Mouse (Mus musculus) midbrain, embryonic 15.5 days (tissue): ENCODE data around the gene Cpt1c. TPM values are rescaled to one million over a fixed set of nuclear protein-coding genes. Genes with fewer than 3 reads are reported as not detected.
"Not testable (repeated sequence)": the region's sequence is repeated elsewhere in the genome, so short reads cannot be mapped to it uniquely, and the experiment has no call there.

Experiments used
- ATAC-seq: fragments of 200-750 bp; cut with Nextera tagmentation; replicated peaks from 2 replicates; pipeline ENCODE4 v1.8.0; 2017; ENCODE audit warnings: moderate TSS enrichment
- H3K27ac ChIP-seq: fragments of 300-500 bp; sonication (generic); 2 replicates; pipeline ENCODE4 v1.5.1; 2015; ENCODE audit warnings: mild to moderate bottlenecking, inconsistent platforms
- H3K27me3 ChIP-seq: fragments of 300-500 bp; sonication (generic); replicated peaks from 2 replicates; pipeline ENCODE4 v1.6.1; 2015; ENCODE audit warnings: inconsistent platforms
- H3K36me3 ChIP-seq: fragments of 300-500 bp; sonication (generic); replicated peaks from 2 replicates; pipeline ENCODE4 v1.6.1; 2015; ENCODE audit warnings: inconsistent platforms
- H3K4me1 ChIP-seq: fragments of 300-500 bp; sonication (generic); 2 replicates; pipeline ENCODE4 v1.6.1; 2015; ENCODE audit warnings: inconsistent platforms
- H3K4me2 ChIP-seq: fragments of 300-500 bp; sonication (generic); 2 replicates; pipeline ENCODE4 v1.6.1; 2015; ENCODE audit warnings: inconsistent platforms, mild to moderate bottlenecking, moderate library complexity
- H3K4me3 ChIP-seq: fragments of 300-500 bp; sonication (generic); 2 replicates; pipeline ENCODE4 v1.5.1; 2015; ENCODE audit warnings: mild to moderate bottlenecking, inconsistent platforms
- H3K9ac ChIP-seq: fragments of 300-500 bp; sonication (generic); 2 replicates; pipeline ENCODE4 v1.6.1; 2015; ENCODE audit warnings: mild to moderate bottlenecking, inconsistent platforms
- H3K9me3 ChIP-seq: fragments of 300-500 bp; sonication (generic); 2 replicates; pipeline ENCODE4 v1.6.1; 2016; ENCODE audit warnings: inconsistent platforms
- WGBS: fragments of 180-500 bp; shearing (Covaris S2); methylation state at CpG from one replicate; pipeline ENCODE4 v1.1.7; 2015; ENCODE audit warnings: mixed read lengths; 5-methylcytosine and 5-hydroxymethylcytosine counted together
- polyA plus RNA-seq: library from polyadenylated mRNA; unstranded; fragments of >200 nt; fragmentation: Nextera tagmentation; extraction: Ambion mirVana; gene quantifications from 2 replicates; pipeline ENCODE4 v1.2.1, GENCODE M21; 2015

Gene Cpt1c
- 56.5 and 58.2 TPM in 2 replicates for polyA plus RNA-seq

DNA sequence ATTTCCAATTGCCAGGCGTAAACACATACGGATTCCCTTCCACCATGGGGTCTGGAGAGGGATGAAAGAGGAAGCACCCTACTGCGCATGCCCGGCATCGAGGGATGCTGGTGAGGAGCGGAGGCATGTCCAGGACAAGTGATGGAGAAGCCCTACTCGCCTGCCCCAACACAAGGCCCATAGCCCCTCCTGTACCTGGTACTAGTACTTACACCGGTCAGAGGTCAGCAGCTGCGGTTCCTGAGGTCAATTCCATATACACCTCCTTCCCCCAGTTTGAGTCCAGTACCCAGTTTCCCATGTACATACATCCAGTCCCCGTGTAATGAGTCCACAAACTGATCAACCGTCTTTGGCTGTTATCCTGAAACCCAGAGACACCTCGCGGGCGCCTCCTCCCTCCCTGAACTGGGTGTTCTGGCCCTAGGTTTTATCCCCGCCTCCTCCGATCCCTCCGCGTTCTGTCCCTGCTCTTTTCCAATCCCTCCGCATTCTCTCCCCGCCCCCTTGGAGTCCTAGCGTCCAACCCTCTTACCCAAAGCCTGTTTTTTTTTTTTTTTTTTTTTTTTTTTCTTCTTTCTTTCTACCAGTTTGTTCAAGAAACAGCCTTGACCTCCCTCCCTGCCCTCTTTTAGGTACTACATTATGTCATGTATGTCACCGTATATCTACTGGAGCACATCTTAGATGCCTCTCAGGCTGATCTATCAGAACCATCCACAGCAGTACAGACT is at the start of gene Cpt1c:
TSS of gene Cpt1c (minus strand) at position 469 of the 734 bp plus-strand sequence.
- 1% methylated on average over 22 of the region's 22 CpGs for WGBS
- peak within 1 kb of the TSS; percentile 84 for H3K4me2 ChIP-seq
- ATAC-seq: peak; percentile 48
- H3K36me3 ChIP-seq: peaks cover 34% of the 10 kb centered on the region
- no peaks in the 10 kb centered on the region for H3K9me3 ChIP-seq
- H3K27ac ChIP-seq: peak within 1 kb of the TSS; percentile 89
- peak within 1 kb of the TSS; percentile 47 for H3K4me3 ChIP-seq
- H3K9ac ChIP-seq: peak within 1 kb of the TSS; percentile 71
- no peaks in the 10 kb centered on the region for H3K27me3 ChIP-seq
- peaks cover 41% of the 10 kb centered on the region for H3K4me1 ChIP-seq

DNA sequence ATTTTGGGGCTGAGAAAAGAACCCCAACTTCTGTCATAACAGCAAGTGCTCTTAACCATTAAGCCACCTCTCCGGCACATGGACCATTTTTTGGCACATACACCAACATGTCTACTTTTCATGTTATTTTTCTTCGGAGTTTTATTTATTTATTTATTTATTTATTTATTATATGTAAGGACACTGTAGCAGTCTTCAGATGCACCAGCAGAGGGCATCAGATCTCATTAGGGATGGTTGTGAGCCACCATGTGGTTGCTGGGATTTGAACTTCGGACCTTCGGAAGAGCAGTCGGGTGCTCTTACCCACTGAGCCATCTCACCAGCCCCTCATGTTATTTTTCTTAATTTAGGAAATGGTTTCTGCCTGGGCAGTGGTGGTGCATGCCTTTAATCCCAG is 49.1 kb upstream of the Cpt1c start:
- H3K27me3 ChIP-seq, H3K9me3 ChIP-seq, ATAC-seq, H3K4me3 ChIP-seq, H3K27ac ChIP-seq, H3K4me2 ChIP-seq, H3K9ac ChIP-seq: not testable (repeated sequence)
- H3K4me1 ChIP-seq: peaks cover 12% of the 10 kb centered on the region; the same call in 1 of the 2 replicates
- H3K36me3 ChIP-seq: peaks cover 15% of the 10 kb centered on the region
- 83% methylated on average over 5 of the region's 5 CpGs for WGBS

DNA sequence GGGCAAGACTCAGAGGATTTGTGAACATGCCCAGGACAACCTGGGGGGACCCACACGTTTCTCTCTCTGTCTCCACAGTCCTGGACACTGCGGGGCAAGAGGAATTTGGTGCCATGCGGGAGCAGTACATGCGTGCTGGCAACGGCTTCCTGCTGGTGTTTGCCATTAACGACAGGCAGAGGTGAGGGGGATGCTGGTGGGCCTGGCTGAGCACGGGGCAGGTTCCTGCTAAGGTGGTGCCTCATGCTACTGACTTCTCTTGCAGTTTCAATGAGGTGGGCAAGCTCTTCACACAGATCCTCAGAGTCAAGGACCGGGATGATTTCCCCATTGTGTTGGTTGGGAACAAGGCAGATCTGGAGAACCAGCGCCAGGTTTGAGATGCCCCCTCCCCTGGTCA is 45.6 kb upstream of the Cpt1c start:
- Histone ChIP-seq H3K27ac (no peak overlapping the region), H3K9ac (no peak overlapping the region), H3K27me3 (no peaks in the 10 kb centered on the region), H3K4me1 (peaks cover 17% of the 10 kb centered on the region), H3K4me3 (no peak overlapping the region), H3K9me3 (no peaks in the 10 kb centered on the region), H3K36me3 (no peaks in the 10 kb centered on the region), H3K4me2 (no peak overlapping the region)
- 83% methylated on average over 9 of the region's 9 CpGs for WGBS
- no peak for ATAC-seq

DNA sequence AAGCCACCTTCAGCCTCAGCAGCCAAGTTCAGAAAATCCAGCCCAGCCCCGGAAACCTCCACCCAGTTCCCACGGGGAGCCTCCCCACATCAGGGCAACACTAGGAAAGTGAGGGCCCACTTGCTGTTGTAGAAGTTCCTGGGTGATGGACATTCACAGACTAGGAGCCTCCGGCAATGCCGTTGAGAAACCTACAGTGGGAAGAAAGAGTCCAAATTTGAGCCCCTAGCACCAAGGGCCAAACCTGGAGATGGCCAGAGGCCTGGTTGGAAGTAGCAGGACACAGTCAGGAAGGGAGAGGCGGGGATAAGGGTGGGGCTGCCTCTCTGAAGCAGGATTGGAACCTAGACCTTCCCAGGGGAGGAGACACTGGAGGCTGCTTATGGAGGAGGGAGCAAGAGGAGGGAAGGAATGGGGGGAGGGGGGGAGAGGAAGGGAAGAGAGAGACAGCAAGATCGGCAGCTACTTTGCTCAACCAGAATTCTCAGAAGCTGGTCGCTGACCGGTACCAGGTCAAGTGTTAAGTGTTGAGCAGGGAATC is 44.5 kb upstream of the Cpt1c start:
- Histone ChIP-seq H3K4me1 (peaks cover 27% of the 10 kb centered on the region), H3K27ac (no peak overlapping the region), H3K9me3 (no peaks in the 10 kb centered on the region)

DNA sequence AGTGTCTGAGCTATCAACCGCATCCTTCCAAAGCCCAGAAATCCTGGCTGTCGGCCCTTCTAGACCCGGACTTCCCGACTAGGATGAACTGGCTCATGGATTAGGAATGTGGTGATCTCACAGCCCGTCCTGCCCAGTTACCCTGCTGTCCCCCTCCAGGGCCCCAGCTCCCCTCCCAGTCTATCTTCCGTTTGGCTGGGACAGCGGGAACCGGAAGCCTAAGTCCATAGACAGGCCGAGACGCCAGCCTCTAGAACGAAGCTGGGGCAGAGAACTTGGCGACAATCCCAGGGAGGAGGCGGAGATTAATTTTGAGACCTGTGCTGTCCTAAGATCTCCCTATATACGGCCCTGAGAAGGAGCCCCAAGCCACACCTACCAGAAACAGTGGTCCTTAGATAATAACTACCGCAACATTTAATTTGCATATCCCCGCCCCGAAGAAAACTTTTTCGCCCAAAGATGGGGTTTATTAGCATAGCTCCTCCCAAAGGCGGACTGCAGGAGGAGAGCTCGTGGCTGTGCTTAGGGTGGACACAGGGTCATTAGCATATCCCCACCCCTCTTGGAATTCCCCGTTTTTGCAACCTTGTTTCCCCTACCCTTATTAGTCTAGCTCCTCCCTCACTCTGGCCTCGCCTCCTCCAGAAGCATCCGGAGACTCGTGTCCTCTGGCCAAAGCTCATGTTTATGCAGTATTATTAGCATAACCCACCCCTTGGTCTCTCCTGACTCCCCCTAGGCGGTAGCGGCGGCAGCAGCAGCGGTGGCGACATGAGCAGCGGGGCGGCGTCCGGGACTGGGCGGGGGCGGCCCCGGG is 42.8 kb upstream of the Cpt1c start, which contains the start of gene Rras:
TSS of gene Rras (plus strand) at position 720 of the 820 bp plus-strand sequence.
- H3K36me3 ChIP-seq: peaks cover 10% of the 10 kb centered on the region; the same call in 1 of the 2 replicates
- WGBS: 0% methylated on average over 36 of the region's 36 CpGs
- H3K27ac ChIP-seq: peak within 1 kb of the TSS; percentile 77
- H3K27me3 ChIP-seq: no peaks in the 10 kb centered on the region
- H3K9me3 ChIP-seq: no peaks in the 10 kb centered on the region
- peaks cover 27% of the 10 kb centered on the region for H3K4me1 ChIP-seq
- H3K4me3 ChIP-seq: peak within 1 kb of the TSS; percentile 92
- ATAC-seq: peak; percentile 77
- H3K4me2 ChIP-seq: peak within 1 kb of the TSS; percentile 77
- peak within 1 kb of the TSS; percentile 38 for H3K9ac ChIP-seq

More for the DNA sequence above, 44.5 kb upstream of the Cpt1c start:
- no peak overlapping the region for H3K4me3 ChIP-seq
- H3K4me2 ChIP-seq: peak overlapping the region; percentile 77
- no peaks in the 10 kb centered on the region for H3K36me3 ChIP-seq
- no peaks in the 10 kb centered on the region for H3K27me3 ChIP-seq
- ATAC-seq: no peak
- WGBS: 41% methylated on average over 8 of the region's 8 CpGs
- no peak overlapping the region for H3K9ac ChIP-seq

DNA sequence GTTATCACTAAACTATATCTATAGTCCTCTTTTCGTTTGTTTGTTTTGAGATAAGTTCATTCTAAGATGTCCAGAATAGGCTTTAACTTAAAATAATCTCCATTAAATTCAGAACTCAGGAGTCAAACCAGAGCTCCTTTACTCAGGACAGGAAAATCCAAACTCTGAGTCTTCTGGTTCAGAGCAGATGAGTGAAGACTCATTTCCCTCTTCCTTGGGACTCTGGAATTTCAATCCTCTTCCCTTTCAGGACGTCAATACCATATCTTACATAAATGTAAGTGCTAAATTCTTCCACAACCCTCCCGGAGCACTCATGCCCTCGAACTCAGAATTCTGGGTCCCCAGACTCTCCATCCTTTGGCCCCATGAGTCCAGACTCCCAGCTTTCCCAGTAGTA is 42.1 kb upstream of the Cpt1c start:
- Histone ChIP-seq H3K4me2 (peak overlapping the region; percentile 77), H3K9ac (peak overlapping the region; percentile 38), H3K27ac (peak overlapping the region; percentile 77), H3K4me1 (peaks cover 27% of the 10 kb centered on the region), H3K27me3 (no peaks in the 10 kb centered on the region), H3K4me3 (peak overlapping the region; percentile 92), H3K9me3 (no peaks in the 10 kb centered on the region), H3K36me3 (peaks cover 17% of the 10 kb centered on the region; the same call in 1 of the 2 replicates)
- 5% methylated on average over 4 of the region's 4 CpGs for WGBS
- no peak for ATAC-seq

DNA sequence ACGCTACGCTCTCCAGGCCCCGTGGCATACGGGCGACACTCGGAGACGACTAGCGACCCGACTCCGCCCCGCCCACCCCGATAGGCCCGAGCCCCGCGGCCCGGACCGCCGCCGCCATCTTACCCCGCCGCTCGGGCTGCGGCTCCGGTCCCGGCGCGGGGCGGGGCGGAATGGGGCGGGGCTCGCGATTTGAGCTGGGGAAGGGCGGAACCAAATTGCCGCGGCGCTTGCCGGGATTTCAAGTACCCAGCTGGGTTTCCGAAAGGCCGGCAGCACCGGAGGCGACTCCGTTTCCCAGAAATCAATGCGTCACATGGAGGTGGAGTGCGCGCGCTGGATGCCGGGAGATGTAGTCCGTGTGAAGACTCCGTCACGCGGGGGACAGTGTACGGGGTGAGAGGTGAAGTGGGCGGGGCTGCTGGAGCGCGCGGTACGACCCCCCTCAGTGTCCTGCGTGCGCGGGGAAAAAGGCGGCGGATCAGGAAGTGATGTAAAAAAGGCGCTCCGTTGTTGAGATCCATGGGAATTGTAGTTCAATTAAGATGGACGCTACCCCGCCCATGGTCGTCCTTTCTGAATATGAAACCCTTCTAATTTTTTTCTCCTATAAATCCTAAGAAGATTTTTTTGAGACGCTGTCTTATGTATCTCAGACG is 41.4 kb upstream of the Cpt1c start, which contains the start of gene Scaf1:
TSS of gene Scaf1 (minus strand) at position 407 of the 656 bp plus-strand sequence.
- H3K27me3 ChIP-seq: no peaks in the 10 kb centered on the region
- H3K9me3 ChIP-seq: no peaks in the 10 kb centered on the region
- peaks cover 27% of the 10 kb centered on the region for H3K4me1 ChIP-seq
- peak within 1 kb of the TSS; percentile 95 for H3K9ac ChIP-seq
- H3K4me2 ChIP-seq: peak within 1 kb of the TSS; percentile 77
- H3K36me3 ChIP-seq: peaks cover 19% of the 10 kb centered on the region; the same call in 1 of the 2 replicates
- WGBS: 1% methylated on average over 69 of the region's 69 CpGs
- peak within 1 kb of the TSS; percentile 84 for H3K27ac ChIP-seq
- peak; percentile 94 for ATAC-seq
- H3K4me3 ChIP-seq: peak within 1 kb of the TSS; percentile 92

DNA sequence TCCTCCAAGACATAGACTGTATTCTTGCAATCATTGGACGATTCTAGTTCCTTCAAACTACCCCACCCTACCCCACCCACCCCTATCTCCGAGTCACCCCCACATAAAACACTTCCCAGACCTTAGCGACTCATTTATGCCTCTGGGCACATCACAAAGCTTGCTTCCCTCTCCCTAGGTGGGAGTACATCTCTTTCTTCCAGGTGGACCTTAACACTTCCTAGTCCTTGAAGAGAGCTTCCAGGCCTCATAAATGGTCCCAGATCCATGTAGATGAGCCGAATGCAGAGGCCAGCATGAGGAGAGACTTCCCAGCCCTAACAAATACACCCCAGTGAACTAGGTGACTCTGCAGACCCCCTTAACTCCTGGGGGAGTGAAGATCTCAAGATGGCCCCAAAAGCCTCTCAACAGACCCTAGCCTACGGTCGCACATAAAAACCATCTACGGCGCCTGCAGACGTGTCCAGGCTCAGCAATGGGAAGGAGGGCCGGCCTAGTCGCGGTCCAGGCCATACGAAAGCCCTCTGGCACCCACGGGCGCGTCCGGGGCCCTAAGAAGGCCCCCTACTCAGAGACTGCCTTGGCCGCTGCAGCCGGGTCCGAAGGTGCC is 40.8 kb upstream of the Cpt1c start:
- Histone ChIP-seq H3K27ac (peak overlapping the region; percentile 84), H3K4me1 (peaks cover 27% of the 10 kb centered on the region), H3K27me3 (no peaks in the 10 kb centered on the region), H3K9ac (peak overlapping the region; percentile 95), H3K9me3 (no peaks in the 10 kb centered on the region), H3K4me2 (peak overlapping the region; percentile 77), H3K36me3 (peaks cover 19% of the 10 kb centered on the region; the same call in 1 of the 2 replicates), H3K4me3 (peak overlapping the region; percentile 92)
- WGBS: 3% methylated on average over 20 of the region's 20 CpGs
- no peak for ATAC-seq

DNA sequence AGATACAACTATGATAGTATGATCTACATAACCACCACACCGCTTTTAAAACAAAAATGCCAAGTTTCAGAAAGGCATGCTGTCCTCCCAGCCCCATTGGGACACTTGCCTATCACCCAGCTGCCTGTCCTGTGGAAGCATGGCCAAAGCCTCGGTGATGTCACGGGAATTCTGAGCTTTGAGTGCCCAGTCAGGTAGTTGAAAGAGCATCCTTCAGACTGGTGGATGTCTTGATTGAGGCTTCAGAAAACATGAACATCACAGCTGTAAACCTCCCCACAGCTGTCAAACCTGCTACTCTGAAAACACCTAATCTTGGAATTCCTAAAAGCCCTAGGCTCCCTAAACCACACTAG is 39.4 kb upstream of the Cpt1c start:
- no peak overlapping the region for H3K9ac ChIP-seq
- no peak overlapping the region for H3K4me3 ChIP-seq
- H3K4me1 ChIP-seq: peaks cover 27% of the 10 kb centered on the region
- peaks cover 30% of the 10 kb centered on the region for H3K36me3 ChIP-seq
- no peak overlapping the region for H3K4me2 ChIP-seq
- H3K9me3 ChIP-seq: no peaks in the 10 kb centered on the region
- WGBS: 97% methylated on average over 3 of the region's 3 CpGs
- H3K27ac ChIP-seq: no peak overlapping the region
- ATAC-seq: no peak
- H3K27me3 ChIP-seq: no peaks in the 10 kb centered on the region

DNA sequence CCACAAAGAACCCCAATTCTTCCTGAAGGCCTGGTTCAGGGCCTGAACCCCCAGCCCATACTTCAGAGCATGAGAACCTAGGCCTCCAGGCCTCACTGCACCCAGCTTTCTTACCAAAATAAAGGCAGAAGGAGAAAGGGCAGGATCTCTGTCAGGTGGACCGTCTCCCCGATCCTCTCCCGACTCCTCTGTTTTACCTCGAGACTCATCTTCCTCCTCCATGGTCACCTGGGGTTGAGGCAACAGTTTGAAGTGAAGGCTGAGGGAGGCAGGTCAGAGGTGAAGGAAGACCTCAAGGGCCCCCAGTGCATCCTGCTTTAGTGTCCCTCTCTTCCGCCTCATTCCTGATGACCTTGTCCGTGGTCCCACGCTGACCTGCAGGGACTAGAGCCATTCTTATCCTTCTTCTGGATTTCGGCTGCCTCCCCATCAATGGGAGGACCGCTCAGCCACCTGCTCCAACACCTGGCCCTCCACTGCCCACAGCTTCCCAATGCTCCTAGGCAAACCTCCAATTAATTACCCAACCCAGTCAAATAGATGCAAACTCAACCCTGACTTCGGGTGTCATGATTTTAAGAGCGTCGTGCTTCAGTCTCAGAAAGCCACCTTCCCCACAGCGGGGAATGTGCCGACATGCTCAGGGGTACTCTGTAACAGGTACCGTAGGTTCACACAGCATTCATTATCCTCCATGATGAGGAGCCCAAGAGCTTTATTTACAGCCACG is 38.9 kb upstream of the Cpt1c start:
- Histone ChIP-seq H3K36me3 (peaks cover 34% of the 10 kb centered on the region), H3K27ac (no peak overlapping the region), H3K27me3 (no peaks in the 10 kb centered on the region), H3K4me1 (peaks cover 27% of the 10 kb centered on the region), H3K4me2 (no peak overlapping the region), H3K9ac (no peak overlapping the region), H3K9me3 (no peaks in the 10 kb centered on the region), H3K4me3 (no peak overlapping the region)
- ATAC-seq: no peak
- 98% methylated on average over 16 of the region's 16 CpGs for WGBS

DNA sequence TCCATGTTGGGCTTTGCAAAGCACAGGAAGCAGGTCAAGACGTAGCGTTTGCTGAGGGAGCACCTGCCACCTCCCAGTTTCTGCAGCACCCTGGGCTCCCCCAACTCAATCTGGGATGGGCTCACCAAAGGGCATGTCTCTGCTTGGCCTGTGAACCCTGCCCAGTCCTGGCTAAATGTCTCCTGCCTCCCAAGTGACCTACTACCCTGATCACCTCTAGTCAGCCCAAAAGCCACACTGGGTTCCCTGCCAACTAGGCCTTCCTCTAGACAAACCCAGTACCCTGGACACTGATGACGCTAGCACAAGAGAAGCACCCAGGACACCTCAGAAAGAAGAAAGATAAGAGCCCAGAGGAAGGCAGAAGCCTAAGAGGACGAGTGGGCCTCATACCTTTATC is 38.2 kb upstream of the Cpt1c start:
- Histone ChIP-seq H3K4me2 (no peak overlapping the region), H3K9me3 (no peaks in the 10 kb centered on the region), H3K4me3 (no peak overlapping the region), H3K27ac (no peak overlapping the region), H3K36me3 (peaks cover 41% of the 10 kb centered on the region), H3K9ac (no peak overlapping the region), H3K4me1 (peaks cover 23% of the 10 kb centered on the region), H3K27me3 (no peaks in the 10 kb centered on the region)
- 87% methylated on average over 4 of the region's 4 CpGs for WGBS
- no peak for ATAC-seq
